Mouse (Mus musculus): Measurements from ENCODE around the gene 1810037I17Rik. TPM values are rescaled to one million over a fixed set of nuclear protein-coding genes. Genes with fewer than 3 reads are reported as not detected.

Gene 1810037I17Rik
- polyA plus RNA-seq, 1 experiment from 2014 or later: 188 TPM

DNA sequence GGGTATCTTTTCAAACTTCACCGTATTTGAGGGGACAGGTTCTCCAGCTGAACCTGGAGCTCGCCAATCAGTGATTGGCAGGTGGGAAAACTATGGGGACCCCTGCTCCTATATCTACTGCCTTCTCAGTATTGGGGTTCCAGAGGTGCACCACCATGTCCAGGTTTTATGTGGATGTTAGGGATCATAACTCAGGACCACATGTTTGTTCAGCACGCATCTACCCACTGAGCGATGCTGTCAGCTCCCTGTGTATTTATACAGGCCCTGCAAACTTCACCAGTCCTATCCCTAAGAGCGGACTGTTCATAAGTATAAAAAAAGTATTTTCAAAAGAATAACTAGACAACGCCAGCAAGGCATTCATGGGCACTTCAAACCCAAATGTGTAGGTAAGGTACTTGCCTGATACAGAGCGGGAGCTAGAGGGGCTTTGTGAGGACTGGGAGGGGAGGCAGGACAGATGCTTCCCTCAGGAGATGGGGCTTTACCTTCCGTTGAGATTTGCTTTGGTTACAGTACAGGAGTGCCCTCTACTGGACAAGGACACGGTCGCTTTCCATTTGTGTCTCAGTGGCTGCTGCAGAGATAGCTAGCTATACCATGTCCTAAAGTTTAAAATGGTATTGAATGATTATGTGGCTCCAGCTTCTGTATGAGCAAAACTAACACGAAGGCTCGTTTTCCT is 20.1 kb upstream of the 1810037I17Rik start:
- TF ChIP-seq CTCF (IDR thresholded peaks at IDR 0.05): peak; percentile 91
- POLR2A ChIA-PET: no interaction called here
- H3K27me3 ChIP-seq: no peaks in the 10 kb centered on the region
- CTCF ChIA-PET: interaction anchor here (0.6 to 2.1 kb wide), 14 partner anchors 9 to 267 kb away, joined by 3 to 11 read pairs (median 4); partner anchors contain the start of genes 1810037I17Rik and Fabp2
- in situ Hi-C loops (cut with MboI; ENCODE audit: low pct_unique_long_range_greater_than_20kb): loop anchor here (5.0 to 25.0 kb wide), 2 partner anchors 262 to 592 kb away; no protein-coding TSS in a partner anchor
- no peak for DNase-seq (ENCODE audit: low read depth, low spot score)
- peak; percentile 67 for ATAC-seq

- in situ Hi-C loops (cut with MboI; ENCODE audit: low pct_unique_long_range_greater_than_20kb): loop anchor here (25.0 kb wide), 1 partner anchor 596 kb away; no protein-coding TSS in a partner anchor
- DNase-seq (ENCODE audit: low read depth, low spot score): no peak
- no peak for ATAC-seq
- H3K27me3 ChIP-seq: no peaks in the 10 kb centered on the region
- no peak for TF ChIP-seq CTCF (IDR thresholded peaks at IDR 0.05)
- POLR2A ChIA-PET: interaction anchor here (0.5 to 0.9 kb wide), 2 partner anchors 35 to 1178 kb away, joined by 3 to 4 read pairs; no protein-coding TSS in a partner anchor
- CTCF ChIA-PET: interaction anchor here (0.7 to 2.3 kb wide), 4 partner anchors 10 to 14 kb away, joined by 3 to 6 read pairs (median 4); partner anchors contain the start of gene Gm10959
Observed at GRCm38 (mm10) chr3:122907841-122908240, 16.2 kb upstream of the 1810037I17Rik start.

DNA sequence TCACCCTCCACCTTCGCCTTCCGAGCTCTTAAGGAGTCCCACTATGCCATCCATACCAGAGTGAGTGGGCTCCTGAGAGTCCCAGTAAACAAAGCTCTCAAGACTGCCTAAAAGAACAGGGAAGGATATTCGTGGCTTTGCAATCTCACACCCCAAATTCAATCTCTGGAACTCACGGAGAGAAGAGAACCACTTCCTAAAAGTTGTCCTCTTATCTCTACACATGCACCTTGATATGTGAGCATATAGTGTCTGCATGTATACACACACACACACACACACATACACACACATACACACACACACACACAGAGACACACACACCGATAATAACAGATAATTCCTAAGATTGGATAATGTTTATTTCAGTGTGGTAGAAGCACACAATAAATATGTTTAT is 8.5 kb upstream of the 1810037I17Rik start:
- no peak for ATAC-seq
- ChIA-PET CTCF (interaction anchor here (1.3 to 3.2 kb wide), 3 partner anchors 12 to 244 kb away, joined by 3 to 11 read pairs (median 5); no protein-coding TSS in a partner anchor), POLR2A (interaction anchor here (0.6 to 1.8 kb wide), 2 partner anchors 9 to 190 kb away, joined by 4 to 5 read pairs; no protein-coding TSS in a partner anchor)
- H3K27me3 ChIP-seq: no peaks in the 10 kb centered on the region
- DNase-seq (ENCODE audit: low read depth, low spot score): no peak
- in situ Hi-C loops (cut with MboI; ENCODE audit: low pct_unique_long_range_greater_than_20kb): loop anchor here (25.0 kb wide), 1 partner anchor 603 kb away; no protein-coding TSS in a partner anchor
- no peak for TF ChIP-seq CTCF (IDR thresholded peaks at IDR 0.05)

DNA sequence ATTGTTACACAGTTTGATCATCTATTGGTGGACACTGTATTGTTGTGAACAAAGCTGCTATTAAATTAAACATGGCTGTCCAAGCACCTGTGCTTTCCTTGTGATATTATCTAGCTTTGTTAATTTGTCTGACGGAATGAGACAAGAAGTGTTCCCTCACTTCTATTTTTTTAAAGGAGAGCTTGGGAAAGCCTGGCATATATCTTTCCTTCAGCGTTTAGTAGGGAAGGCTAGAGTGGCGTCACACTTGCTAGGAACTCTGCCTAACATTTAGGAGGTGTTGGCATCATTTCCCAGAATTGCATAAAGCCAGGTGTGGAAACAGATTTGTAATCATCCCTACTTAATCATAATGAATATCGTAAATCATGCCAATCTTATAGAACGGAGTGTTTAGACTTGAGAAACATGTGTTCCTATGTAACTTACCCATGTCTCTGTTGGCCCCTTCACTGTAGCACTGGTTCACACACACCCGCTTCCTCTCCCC is 7.8 kb upstream of the 1810037I17Rik start:
- no peak for ATAC-seq
- POLR2A ChIA-PET: interaction anchor here (0.6 to 1.8 kb wide), 2 partner anchors 9 to 189 kb away, joined by 4 to 5 read pairs; no protein-coding TSS in a partner anchor
- TF ChIP-seq CTCF (IDR thresholded peaks at IDR 0.05): no peak
- in situ Hi-C loops (cut with MboI; ENCODE audit: low pct_unique_long_range_greater_than_20kb): loop anchor here (25.0 kb wide), 1 partner anchor 604 kb away; no protein-coding TSS in a partner anchor
- no peak for DNase-seq (ENCODE audit: low read depth, low spot score)
- CTCF ChIA-PET: interaction anchor here (1.3 kb wide), 1 partner anchor 243 kb away, joined by 5 read pairs; no protein-coding TSS in a partner anchor
- no peaks in the 10 kb centered on the region for H3K27me3 ChIP-seq

DNA sequence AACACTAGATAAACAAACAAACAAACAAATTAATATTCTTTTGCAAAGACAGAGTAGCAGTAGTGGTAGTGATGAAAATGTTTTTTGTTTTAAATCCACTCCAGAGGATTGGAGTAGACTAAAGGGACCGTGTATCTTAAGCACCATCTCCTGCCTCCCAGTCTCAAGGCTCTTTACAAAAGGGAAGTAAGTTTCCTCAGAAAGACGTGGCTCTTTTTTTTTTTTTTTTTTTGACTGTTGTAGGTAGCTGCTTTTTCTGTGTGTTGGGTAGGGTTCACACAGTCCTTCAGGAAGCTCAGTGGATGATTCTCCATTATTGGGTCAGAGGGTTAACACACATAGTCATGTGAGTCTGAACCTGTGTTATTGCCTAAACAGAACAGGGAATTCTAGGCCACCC is 5.3 kb upstream of the 1810037I17Rik start:
- H3K27me3 ChIP-seq: no peaks in the 10 kb centered on the region
- no peak for ATAC-seq
- CTCF ChIA-PET: interaction anchor here (1.4 kb wide), 1 partner anchor 12 kb away, joined by 5 read pairs; no protein-coding TSS in a partner anchor
- DNase-seq (ENCODE audit: low read depth, low spot score): no peak
- POLR2A ChIA-PET: interaction anchor here (0.6 to 0.9 kb wide), 2 partner anchors 148 to 341 kb away, joined by 3 read pairs; no protein-coding TSS in a partner anchor
- in situ Hi-C loops (cut with MboI; ENCODE audit: low pct_unique_long_range_greater_than_20kb): loop anchor here (25.0 kb wide), 1 partner anchor 606 kb away; no protein-coding TSS in a partner anchor
- no peak for TF ChIP-seq CTCF (IDR thresholded peaks at IDR 0.05)

DNA sequence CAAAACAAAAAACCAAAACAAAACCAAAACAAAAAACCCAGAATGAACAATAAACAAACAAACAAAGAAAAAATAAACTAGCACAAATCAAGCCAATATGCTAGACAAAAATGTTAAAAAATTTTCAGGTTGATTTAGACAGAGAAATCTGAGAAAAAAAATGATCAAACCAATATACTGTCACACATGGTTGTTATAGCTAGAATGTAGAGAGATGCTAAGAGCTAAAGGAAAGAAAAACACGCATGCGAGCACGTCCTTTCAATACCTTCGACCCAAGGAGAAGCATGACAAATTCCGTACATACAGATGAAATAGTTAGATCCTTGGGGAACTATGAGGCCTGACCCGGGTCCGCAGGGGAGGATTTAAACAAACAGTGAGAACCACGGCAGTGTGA is 4.7 kb upstream of the 1810037I17Rik start, which contains the start of gene Gm10959:
Gene Gm10959 (minus strand): TSS at position 101 of the 400 bp plus-strand sequence.
- ChIA-PET CTCF (interaction anchor here (0.8 to 1.4 kb wide), 4 partner anchors 12 to 51 kb away, joined by 3 to 5 read pairs (median 3); no protein-coding TSS in a partner anchor), POLR2A (interaction anchor here (0.6 to 0.9 kb wide), 2 partner anchors 148 to 342 kb away, joined by 3 read pairs; no protein-coding TSS in a partner anchor)
- in situ Hi-C loops (cut with MboI; ENCODE audit: low pct_unique_long_range_greater_than_20kb): loop anchor here (25.0 kb wide), 1 partner anchor 607 kb away; no protein-coding TSS in a partner anchor
- DNase-seq (ENCODE audit: low read depth, low spot score): no peak
- TF ChIP-seq CTCF (IDR thresholded peaks at IDR 0.05): no peak
- no peaks in the 10 kb centered on the region for H3K27me3 ChIP-seq
- no peak for ATAC-seq

DNA sequence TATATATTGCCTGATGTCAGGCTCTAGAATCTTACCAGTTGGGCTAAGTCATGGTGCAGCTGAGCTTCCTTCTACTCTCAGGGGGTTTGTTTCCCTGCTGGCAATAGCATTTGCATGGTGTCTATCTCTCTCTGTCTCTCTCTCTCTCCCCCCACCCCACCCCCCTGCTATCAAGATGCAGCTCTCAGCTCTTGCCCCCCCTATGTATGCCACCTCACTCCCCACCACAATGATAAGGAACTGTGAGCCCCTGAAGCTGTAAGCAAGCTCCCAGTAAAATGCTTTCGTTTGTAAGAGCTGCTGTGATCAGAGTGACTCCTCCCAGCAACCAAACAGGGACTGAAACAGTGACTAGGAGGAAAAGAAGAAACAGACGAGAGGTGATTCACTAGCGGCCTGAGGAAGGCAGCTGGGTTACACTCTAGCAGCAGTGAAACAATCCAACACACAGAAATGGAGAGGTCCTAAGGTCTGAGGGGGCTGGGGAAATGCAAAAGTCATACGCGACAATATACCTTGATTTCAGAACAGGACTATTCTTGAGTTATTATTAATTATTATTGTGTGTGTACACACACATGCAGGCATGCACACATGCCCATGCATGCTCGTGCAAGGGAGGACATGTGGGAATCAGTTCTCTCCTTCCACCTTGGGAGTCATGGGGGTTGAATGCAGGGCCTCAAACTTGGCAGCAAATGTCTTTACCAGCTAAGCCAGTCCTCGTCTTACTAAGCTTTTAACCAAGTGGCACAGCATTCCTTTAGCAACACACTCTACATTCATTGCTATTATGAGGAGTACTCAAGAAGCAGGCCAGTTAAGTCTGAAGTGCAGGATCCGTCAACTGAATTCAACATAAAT is 3.2 kb upstream of the 1810037I17Rik start:
- no peak for DNase-seq (ENCODE audit: low read depth, low spot score)
- no peak for TF ChIP-seq CTCF (IDR thresholded peaks at IDR 0.05)
- in situ Hi-C loops (cut with MboI; ENCODE audit: low pct_unique_long_range_greater_than_20kb): loop anchor here (25.0 kb wide), 1 partner anchor 609 kb away; no protein-coding TSS in a partner anchor
- CTCF ChIA-PET: interaction anchor here (0.7 to 2.7 kb wide), 9 partner anchors 11 to 273 kb away, joined by 3 to 13 read pairs (median 3); no protein-coding TSS in a partner anchor
- POLR2A ChIA-PET: interaction anchor here (0.6 to 1.6 kb wide), 3 partner anchors 64 to 173 kb away, joined by 3 to 4 read pairs (median 3); no protein-coding TSS in a partner anchor
- H3K27me3 ChIP-seq: no peaks in the 10 kb centered on the region
- ATAC-seq: peak; percentile 3

GRCm38 (mm10) chr3:122921676-122922527 is 2.1 kb upstream of the 1810037I17Rik start:
- no peak for TF ChIP-seq CTCF (IDR thresholded peaks at IDR 0.05)
- no peak for DNase-seq (ENCODE audit: low read depth, low spot score)
- ChIA-PET CTCF (interaction anchor here (0.8 to 2.7 kb wide), 14 partner anchors 9 to 274 kb away, joined by 3 to 13 read pairs (median 4); no protein-coding TSS in a partner anchor), POLR2A (interaction anchor here (1.6 kb wide), 1 partner anchor 63 kb away, joined by 3 read pairs; no protein-coding TSS in a partner anchor)
- no peaks in the 10 kb centered on the region for H3K27me3 ChIP-seq
- ATAC-seq: peak; percentile 64
- in situ Hi-C loops (cut with MboI; ENCODE audit: low pct_unique_long_range_greater_than_20kb): loop anchor here (25.0 kb wide), 1 partner anchor 610 kb away; no protein-coding TSS in a partner anchor
